Comparison of ENCODE assay signal across 8 mouse cellular contexts in genomic region chr12:80436336-80436976, GRCm38 (mm10). TPM values are rescaled to one million over a fixed set of nuclear protein-coding genes. Genes with fewer than 3 reads are reported as not detected.
DNase-seq lines count a peak whose midpoint lies in the region; ATAC-seq lines count a peak whose summit lies in the region.

Dcaf5 (minus strand) TSS chr12:80436601.

- peak; percentile 93 for ATAC-seq in megakaryocyte, adult 5-6 weeks (ENCODE audit: poor library complexity, severe bottlenecking)

- peak; percentile 68 for DNase-seq in adipocyte (ENCODE audit: low spot score)
- DNase-seq in embryo, embryonic 10 days (ENCODE audit: low spot score): peak; percentile 84
- peak; percentile 77 for DNase-seq in gastrocnemius, postnatal 10 days
- DNase-seq in induced T-regulatory cell, adult 2 months (ENCODE audit: low read depth): peak; percentile 90
- peak; percentile 52 to 77 for DNase-seq in left cerebral cortex, adult 8-10 months (ENCODE audit: low spot score in 2 of 2)
- DNase-seq in right cerebral cortex, adult 2 months (ENCODE audit: low spot score in 2 of 2): peak; percentile 72 to 76
- DNase-seq in urinary bladder, postnatal 10 days (ENCODE audit: low spot score): peak; percentile 31

RNA-seq across cellular contexts. Expression of gene Dcaf5, which starts in this region (rescaled TPM):
- 10 to 100 TPM; 28.9 to 37.2 TPM for total RNA-seq in gastrocnemius, postnatal 10 days (2021)
- total RNA-seq in left cerebral cortex, adult 8-10 months (2022): 10 to 100 TPM; 70.0 to 76.7 (median 73.6) TPM
- total RNA-seq in megakaryocyte, adult 5-6 weeks (2015): 8.5 and 9.5 TPM in 2 replicates
- 14.2 and 15.4 TPM in 2 replicates for total RNA-seq in megakaryocyte, adult 5-6 weeks (2017)

Comparison
In these comparisons a context has a peak if more than half of its experiments do, and no peak if none do; other contexts are left out.
1. Peak in every context shown above with its lines: DNase-seq and ATAC-seq.
2. DNase-seq: peak in every context shown above with its lines; median percentile 90 in induced T-regulatory cell, adult 2 months; 84 in embryo, embryonic 10 days; 77 in gastrocnemius, postnatal 10 days; 74 in right cerebral cortex, adult 2 months; 68 in adipocyte; 64 in left cerebral cortex, adult 8-10 months; 31 in urinary bladder, postnatal 10 days.